Mouse (Mus musculus) CH12.LX (cell line): ENCODE measurements around the gene Mum1. TPM values are rescaled to one million over a fixed set of nuclear protein-coding genes. Genes with fewer than 3 reads are reported as not detected.

Source experiments
- DNase-seq: peaks from one replicate; pipeline ENCODE4 v3.0.0-alpha.2; 2013; ENCODE audit errors: extremely low read depth
- H3K27ac ChIP-seq: 2 replicates; pipeline ENCODE4 v1.5.1; 2012; ENCODE audit warnings: low read depth, mild to moderate bottlenecking, control low read depth, moderate library complexity; ENCODE audit not compliant: insufficient read depth
- H3K27me3 ChIP-seq: replicated peaks from 2 replicates; pipeline ENCODE3; 2012; ENCODE audit warnings: inconsistent platforms
- H3K36me3 ChIP-seq, 2 experiments: replicated peaks in 1 of 2; 2 replicates each; pipeline versions ENCODE3 to v1.6.1; 2012; ENCODE audit warnings: inconsistent platforms in 1 of 2, low read length in 1 of 2, mild to moderate bottlenecking in 1 of 2, mixed read lengths in 1 of 2, moderate library complexity in 1 of 2; ENCODE audit not compliant: control insufficient read depth in 1 of 2, insufficient read depth in 1 of 2
- H3K4me1 ChIP-seq, 2 experiments: 2 replicates each; pipeline ENCODE4 v1.6.1; 2012; ENCODE audit warnings: inconsistent platforms in 1 of 2, moderate library complexity in 1 of 2; ENCODE audit not compliant: insufficient read depth in 2 of 2, control insufficient read depth in 1 of 2
- H3K4me2 ChIP-seq: 2 replicates; pipeline ENCODE4 v1.6.1; 2012; ENCODE audit warnings: low read depth, mild to moderate bottlenecking, control low read depth; ENCODE audit not compliant: poor library complexity, insufficient read depth, severe bottlenecking
- H3K4me3 ChIP-seq, 3 experiments: fragments of 150-350 bp in 1 of 3; sonication (generic) in 1 of 3; replicated peaks in 1 of 3; 2 replicates each; pipeline versions ENCODE3 to v1.5.1; 2011 to 2012; ENCODE audit warnings: low read depth in 2 of 3, low read length in 2 of 3, mild to moderate bottlenecking in 2 of 3, moderate library complexity in 2 of 3, control low read depth in 1 of 3, improper control_type of control experiment in 1 of 3, inconsistent platforms in 1 of 3, mixed read lengths in 1 of 3; ENCODE audit not compliant: poor library complexity in 1 of 3
- H3K79me2 ChIP-seq: replicated peaks from 2 replicates; pipeline ENCODE4 v1.6.1; 2012; ENCODE audit warnings: mild to moderate bottlenecking, moderate library complexity; ENCODE audit not compliant: control insufficient read depth, poor library complexity, insufficient read depth, severe bottlenecking; ENCODE audit errors: extremely low read depth
- H3K9ac ChIP-seq: 2 replicates; pipeline ENCODE4 v1.6.1; 2012; ENCODE audit warnings: low read depth, mild to moderate bottlenecking, control low read depth, moderate library complexity; ENCODE audit not compliant: insufficient read depth
- H3K9me3 ChIP-seq: replicated peaks from 2 replicates; pipeline ENCODE3; 2012; ENCODE audit warnings: low read length, inconsistent platforms, mixed read lengths
- BHLHE40 ChIP-seq: IDR thresholded peaks from 2 replicates; pipeline ENCODE4 v1.6.1; 2011; ENCODE audit warnings: mild to moderate bottlenecking, low read depth, low read length, improper control_type of control experiment
- CHD2 ChIP-seq: IDR thresholded peaks from 2 replicates; pipeline ENCODE4 v1.6.1; 2011; ENCODE audit warnings: low read length, improper control_type of control experiment
- E2F4 ChIP-seq: IDR thresholded peaks from 2 replicates; pipeline ENCODE4 v1.6.1; 2011; ENCODE audit warnings: low read depth, low read length, improper control_type of control experiment; ENCODE audit not compliant: insufficient replicate concordance
- EP300 ChIP-seq: IDR thresholded peaks from 2 replicates; pipeline ENCODE4 v1.6.1; 2011; ENCODE audit warnings: low read length, improper control_type of control experiment
- ETS1 ChIP-seq: conservative IDR thresholded peaks from 2 replicates; pipeline ENCODE4 v1.6.1; 2012; ENCODE audit warnings: low read depth, mild to moderate bottlenecking, inconsistent platforms, low read length, improper control_type of control experiment, moderate library complexity
- GABPA ChIP-seq: IDR thresholded peaks from 2 replicates; pipeline ENCODE4 v1.6.1; 2012; ENCODE audit warnings: low read depth, low read length, improper control_type of control experiment, inconsistent platforms; ENCODE audit not compliant: insufficient replicate concordance
- IRF4 ChIP-seq: IDR thresholded peaks from 2 replicates; pipeline ENCODE4 v1.6.1; 2014; ENCODE audit warnings: low read depth, mild to moderate bottlenecking, inconsistent platforms, low read length, improper control_type of control experiment
- JUN ChIP-seq: IDR thresholded peaks from 2 replicates; pipeline ENCODE4 v1.6.1; 2011; ENCODE audit warnings: low read depth, mild to moderate bottlenecking, low read length, improper control_type of control experiment, moderate library complexity; ENCODE audit not compliant: insufficient read depth
- MAX ChIP-seq: IDR thresholded peaks from 2 replicates; pipeline ENCODE4 v1.6.1; 2011; ENCODE audit warnings: low read length, improper control_type of control experiment
- MXI1 ChIP-seq: IDR thresholded peaks from 2 replicates; pipeline ENCODE4 v1.6.1; 2011; ENCODE audit warnings: mild to moderate bottlenecking, low read depth, low read length, improper control_type of control experiment
- MYC ChIP-seq: IDR thresholded peaks from 2 replicates; pipeline ENCODE4 v1.6.1; 2011; ENCODE audit warnings: low read depth, mild to moderate bottlenecking, improper control_type of control experiment, low read length
- POLR2A ChIP-seq: IDR thresholded peaks from 2 replicates; pipeline ENCODE4 v1.6.1; 2011; ENCODE audit warnings: low read depth, mild to moderate bottlenecking, improper control_type of control experiment, low read length
- POLR2AphosphoS2 ChIP-seq: IDR thresholded peaks from 2 replicates; pipeline ENCODE4 v1.6.1; 2011; ENCODE audit warnings: low read depth, low read length, improper control_type of control experiment
- RCOR1 ChIP-seq: conservative IDR thresholded peaks from 2 replicates; pipeline ENCODE4 v1.6.1; 2012; ENCODE audit warnings: low read depth, mild to moderate bottlenecking, inconsistent platforms, low read length, improper control_type of control experiment
- SIN3A ChIP-seq: IDR thresholded peaks from 2 replicates; pipeline ENCODE4 v1.6.1; 2012; ENCODE audit warnings: low read length, improper control_type of control experiment, inconsistent platforms
- SMC3 ChIP-seq: IDR thresholded peaks from 2 replicates; pipeline ENCODE4 v1.6.1; 2011; ENCODE audit warnings: low read depth, low read length, improper control_type of control experiment
- TBP ChIP-seq: conservative IDR thresholded peaks from 2 replicates; pipeline ENCODE4 v1.6.1; 2011; ENCODE audit warnings: low read depth, low read length, improper control_type of control experiment
- TCF12 ChIP-seq: IDR thresholded peaks from 2 replicates; pipeline ENCODE4 v1.6.1; 2014; ENCODE audit warnings: low read depth, mild to moderate bottlenecking, inconsistent platforms, low read length, improper control_type of control experiment
- ZNF384 ChIP-seq: IDR thresholded peaks from 2 replicates; pipeline ENCODE4 v1.6.1; 2012; ENCODE audit warnings: low read depth, low read length, improper control_type of control experiment, inconsistent platforms
- dilution Hi-C: fragments of 300-500 bp; cut with MboI; formaldehyde crosslinking; loops from 2 replicates; pipeline ENCODE4 v1.14.3; 2020; ENCODE audit warnings: low sequenced_read_pairs; ENCODE audit not compliant: extremely low pct_unique_long_range_greater_than_20kb, extremely low pct_ligation_motif_present
- in situ Hi-C: fragments of 300-500 bp; cut with MboI; formaldehyde crosslinking; loops from 3 replicates; pipeline ENCODE4 v1.14.3; 2019; ENCODE audit warnings: low sequenced_read_pairs, low pct_ligation_motif_present, low pct_unique_long_range_greater_than_20kb, mixed read lengths
- polyA plus RNA-seq: library from polyadenylated mRNA; unstranded; fragments of >175 nt; gene quantifications from 2 replicates; pipeline ENCODE4 v1.2.1, GENCODE M21; 2012; ENCODE audit warnings: low read depth; ENCODE audit not compliant: insufficient read length
- total RNA-seq, 2 experiments: library from RNA; depleted of rRNA; stranded (reverse); fragments of 300-350 nt in 1 of 2; fragments of >200 nt in 1 of 2; gene quantifications; 2 replicates each; pipeline ENCODE4 v1.2.3; 2012 to 2014

Gene Mum1
- total and polyA plus RNA-seq, 3 experiments = 22.9 to 35.6 (median 25.1) TPM

DNA sequence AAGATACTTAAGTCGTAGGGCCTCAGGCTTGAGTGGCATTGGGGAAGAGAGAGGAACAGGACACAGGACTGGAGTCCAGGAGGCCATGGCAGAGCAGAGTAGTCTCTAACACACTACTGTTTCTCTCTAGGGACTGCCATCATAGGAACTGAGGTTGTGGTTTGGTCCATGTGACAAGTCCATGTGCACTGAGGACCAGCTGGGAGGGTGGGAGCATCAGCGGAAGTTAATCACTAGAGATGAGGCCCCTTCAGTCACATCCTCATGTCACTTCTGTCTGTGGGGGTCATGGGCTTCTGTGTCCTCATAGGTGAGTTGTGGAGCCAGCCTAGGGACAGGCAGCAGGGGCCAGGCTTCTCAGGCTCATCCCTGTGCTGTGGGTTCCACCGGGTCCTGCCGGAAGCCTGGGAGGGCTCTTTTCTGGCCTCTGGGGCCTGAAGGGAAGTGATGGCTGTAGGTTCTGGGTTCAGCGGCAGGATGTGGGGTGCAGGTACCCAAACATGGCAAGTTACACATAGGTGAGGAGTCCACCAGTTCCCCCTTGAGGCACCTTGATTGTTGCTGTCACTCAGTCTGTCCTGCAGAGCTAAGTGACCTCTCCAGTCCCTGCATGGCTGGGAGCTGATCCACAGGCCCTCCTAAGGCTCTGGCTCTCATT lies 45.1 kb downstream of the Mum1 start:
- Histone ChIP-seq H3K27ac (peak overlapping the region; percentile 50), H3K79me2 (peaks cover 85% of the 10 kb centered on the region)
- dilution Hi-C loops = no loop called here
- TF ChIP-seq ETS1 (peak; percentile 66), SIN3A (peak; percentile 36; the same call in 1 of the 2 replicates), TCF12 (no peak), MXI1 (peak; percentile 85), MAX (peak; percentile 76), TBP (no peak), BHLHE40 (peak; percentile 70), ZNF384 (no peak), CHD2 (no peak), MYC (peak; percentile 72), EP300 (0 out of 2 replicates have a peak, but pooled peaks have one; percentile 11)
- TF ChIP-seq, all 38 proteins: peak for 7
- Histone ChIP-seq H3K9me3 (no peaks in the 10 kb centered on the region), H3K36me3 (peaks cover 44 to 79% of the 10 kb centered on the region in 2 experiments), H3K27me3 (no peaks in the 10 kb centered on the region), H3K4me1 (peaks cover 45 to 74% of the 10 kb centered on the region in 2 experiments), H3K4me3 (peak overlapping the region in 1 of 3 experiments; percentile 9), H3K9ac (0 out of 2 replicates have a peak overlapping the region, but pooled peaks have one; percentile 10), H3K4me2 (0 out of 2 replicates have a peak overlapping the region, but pooled peaks have one; percentile 5)
- peak; percentile 67 for DNase-seq
- in situ Hi-C loops = no loop called here

GRCm38 (mm10) chr10:80271870-80272585 lies 45.8 kb downstream of the Mum1 start:
- Histone ChIP-seq H3K4me3 (no peak overlapping the region), H3K4me2 (0 out of 2 replicates have a peak overlapping the region, but pooled peaks have one; percentile 2), H3K27me3 (no peaks in the 10 kb centered on the region), H3K4me1 (peaks cover 45 to 68% of the 10 kb centered on the region in 2 experiments), H3K27ac (peak overlapping the region; percentile 50), H3K79me2 (peaks cover 78% of the 10 kb centered on the region), H3K9ac (no peak overlapping the region), H3K9me3 (no peaks in the 10 kb centered on the region), H3K36me3 (peaks cover 48 to 82% of the 10 kb centered on the region in 2 experiments)
- dilution Hi-C loops = no loop called here
- in situ Hi-C loops = no loop called here
- no peak for DNase-seq
- TF ChIP-seq RCOR1 (0 out of 2 replicates have a peak, but pooled peaks have one; percentile 31), E2F4 (no peak), EP300 (peak; percentile 69), MAX (no peak), CHD2 (no peak), POLR2A (no peak), JUN (no peak), TBP (no peak), GABPA (no peak), POLR2AphosphoS2 (no peak), SMC3 (no peak), IRF4 (peak; percentile 67), TCF12 (peak; percentile 50; the same call in 1 of the 2 replicates)
